Mouse (Mus musculus) bone marrow macrophage, adult 2 months (primary cell): ENCODE measurements around the gene Robo4.

Experiments used
- CTCF ChIP-seq: IDR thresholded peaks from 2 replicates; pipeline ENCODE4 v1.5.1; 2012; ENCODE audit warnings: low read depth, mild to moderate bottlenecking, low read length, moderate library complexity
- POLR2A ChIP-seq: IDR thresholded peaks from 2 replicates; pipeline ENCODE4 v1.6.1; 2012; ENCODE audit warnings: mild to moderate bottlenecking, low read depth, low read length, borderline replicate concordance

DNA sequence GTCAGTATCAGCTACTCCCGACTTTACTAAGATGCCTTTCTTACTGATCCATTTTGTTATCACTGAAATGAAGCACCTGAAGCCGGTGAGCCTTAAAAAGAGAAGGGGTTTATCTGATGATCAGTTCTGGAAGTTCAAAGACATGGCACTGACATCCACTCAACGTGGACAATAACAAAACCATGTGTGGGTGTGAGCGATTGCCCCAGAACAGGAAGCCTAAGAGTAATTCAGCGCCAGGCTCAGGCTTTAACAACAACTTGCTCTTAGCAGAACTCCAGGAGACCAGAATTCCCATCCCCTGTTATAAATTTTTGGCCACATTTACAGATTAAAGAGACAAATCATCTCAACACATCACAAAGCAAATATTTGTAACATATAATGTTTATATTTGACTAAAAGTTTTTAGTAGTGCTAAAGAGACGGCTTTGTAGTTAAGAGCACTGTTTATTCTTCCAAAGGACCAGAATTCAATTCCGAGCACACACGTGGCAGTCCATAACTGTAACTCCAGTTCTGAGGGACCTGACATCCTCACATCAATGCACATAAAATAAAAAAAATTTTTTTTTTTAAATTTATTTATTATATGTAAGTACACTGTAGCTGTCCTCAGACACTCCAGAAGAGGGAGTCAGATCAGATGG lies 8.1 kb upstream of the Robo4 start:
- TF ChIP-seq CTCF: no peak
- no peak for TF ChIP-seq POLR2A
